Mouse (Mus musculus) gastrocnemius, postnatal 25 days (tissue): ENCODE results near the gene F7. TPM values are rescaled to one million over a fixed set of nuclear protein-coding genes. Genes with fewer than 3 reads are reported as not detected.
"Not testable (repeated sequence)": the region's sequence is repeated elsewhere in the genome, so short reads cannot be mapped to it uniquely, and the experiment has no call there.

Experiments
- DNase-seq: peaks from one replicate; pipeline ENCODE4 v3.0.0; 2022
- total RNA-seq, 2 experiments: library from RNA; stranded (reverse); gene quantifications; 1 replicate in 1 of 2; 2 replicates in 1 of 2; pipeline ENCODE4 v1.2.3; 2021

The F7 gene
- total RNA-seq, 2 experiments from 2014 or later, result not detected

DNA sequence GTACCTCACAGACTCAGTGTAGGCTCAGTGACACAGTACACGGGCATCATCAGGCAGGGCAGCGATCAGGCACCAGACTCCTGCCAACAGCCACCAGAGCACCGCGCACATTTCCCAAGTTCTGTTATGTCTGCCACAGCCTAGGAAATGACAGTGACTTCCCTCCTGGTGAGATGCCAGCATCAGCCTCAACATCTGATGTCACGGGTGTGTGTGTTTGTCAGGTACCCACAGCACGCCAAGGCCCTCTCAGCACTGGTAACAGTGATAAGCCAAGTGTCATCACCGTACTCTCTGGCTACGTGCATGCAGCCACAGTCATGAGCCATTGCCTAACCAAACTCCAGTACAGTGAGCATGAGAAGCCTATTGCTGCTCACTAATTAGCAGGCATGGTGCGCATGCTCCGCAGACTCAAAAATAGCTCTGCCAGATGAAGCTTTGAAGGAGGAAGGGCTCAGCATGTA, 10.5 kb downstream of the F7 start:
- no peak for DNase-seq

DNA sequence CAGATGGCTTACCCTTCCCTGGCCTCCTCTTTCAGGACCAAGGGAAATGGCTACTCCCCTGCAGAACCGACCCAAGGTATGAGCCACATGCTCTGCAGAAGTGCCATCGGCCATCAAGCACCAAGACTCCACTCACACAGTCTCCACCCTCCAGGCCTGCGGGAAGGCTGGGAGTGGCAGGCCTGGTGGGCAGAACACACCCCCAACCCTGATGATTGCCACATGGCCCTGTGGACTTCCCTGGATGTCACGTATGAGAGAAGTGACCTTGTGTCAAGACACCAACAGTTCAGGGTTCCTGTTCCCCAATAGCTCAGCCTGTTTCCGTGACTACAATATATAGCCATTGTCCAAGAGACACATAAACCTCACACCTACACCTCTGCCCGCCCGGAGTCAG, 11.2 kb downstream of the F7 start, which contains the start of gene F10:
F10 (plus strand) TSS at position 294 of the 400 bp plus-strand sequence.
- DNase-seq, result no peak

DNA sequence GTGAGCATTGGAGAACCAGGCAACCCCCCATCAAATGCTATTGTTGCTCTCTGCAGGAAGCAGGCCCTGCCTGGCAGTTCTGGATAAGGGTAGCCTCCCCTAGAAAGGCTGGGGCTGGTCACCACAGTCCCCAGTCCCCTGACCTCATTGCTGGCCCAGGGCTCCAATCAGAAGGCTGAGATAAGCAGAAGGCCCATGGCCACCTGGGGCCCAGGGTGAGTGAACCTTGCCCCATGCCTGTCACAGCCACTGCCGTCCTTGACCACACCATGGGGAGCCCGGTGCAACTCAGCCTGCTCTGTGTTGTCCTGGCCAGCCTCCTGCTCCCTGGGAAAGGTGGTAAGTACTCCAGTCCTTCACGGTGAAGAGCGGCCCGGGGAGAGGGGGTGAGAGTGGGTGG, 11.7 kb downstream of the F7 start:
- DNase-seq, result no peak

DNA sequence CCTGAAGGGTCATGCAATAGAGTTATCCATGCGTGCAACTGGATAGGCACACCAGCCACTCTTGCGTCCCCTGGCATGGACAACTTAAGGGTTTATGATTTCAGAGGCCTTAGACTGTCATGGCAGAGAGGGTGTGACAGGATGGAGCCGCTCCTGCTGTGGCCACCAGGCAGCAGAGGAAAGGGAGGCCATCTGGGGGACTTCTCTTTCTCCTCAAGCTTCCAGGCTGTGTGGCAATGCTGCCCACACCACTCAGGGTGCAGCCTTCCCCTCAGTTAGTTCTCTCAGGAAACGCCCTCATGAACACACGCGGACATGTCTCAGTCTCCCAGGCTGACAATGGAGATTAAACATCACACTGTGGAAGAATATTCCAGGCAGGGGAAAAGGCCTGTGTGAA, 13.2 kb downstream of the F7 start:
- DNase-seq, result no peak

DNA sequence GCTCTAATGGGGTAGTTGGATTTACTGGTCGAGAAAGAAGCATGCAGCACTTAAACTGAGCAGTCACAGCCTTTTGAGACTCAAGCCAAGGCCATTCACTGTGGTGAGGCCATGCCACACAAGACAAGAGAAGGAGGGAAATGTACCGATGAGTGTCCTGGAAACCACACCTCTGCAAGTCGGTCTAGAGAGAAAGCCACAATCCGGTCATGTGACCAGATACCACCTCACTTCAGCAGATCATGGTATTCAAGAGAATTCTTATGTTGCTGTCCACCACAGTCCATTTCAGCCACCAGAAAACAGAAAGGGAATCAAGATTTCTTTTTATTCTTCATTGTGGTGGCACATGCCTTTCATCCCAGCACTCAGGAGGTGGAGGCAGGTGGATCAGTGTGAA, 15.6 kb downstream of the F7 start:
- DNase-seq, result no peak

GRCm38 (mm10) chr8:13047652-13048051, 21.8 kb downstream of the F7 start:
- DNase-seq, result no peak

GRCm38 (mm10) chr8:13050550-13050949, 24.7 kb downstream of the F7 start:
- DNase-seq, result no peak

DNA sequence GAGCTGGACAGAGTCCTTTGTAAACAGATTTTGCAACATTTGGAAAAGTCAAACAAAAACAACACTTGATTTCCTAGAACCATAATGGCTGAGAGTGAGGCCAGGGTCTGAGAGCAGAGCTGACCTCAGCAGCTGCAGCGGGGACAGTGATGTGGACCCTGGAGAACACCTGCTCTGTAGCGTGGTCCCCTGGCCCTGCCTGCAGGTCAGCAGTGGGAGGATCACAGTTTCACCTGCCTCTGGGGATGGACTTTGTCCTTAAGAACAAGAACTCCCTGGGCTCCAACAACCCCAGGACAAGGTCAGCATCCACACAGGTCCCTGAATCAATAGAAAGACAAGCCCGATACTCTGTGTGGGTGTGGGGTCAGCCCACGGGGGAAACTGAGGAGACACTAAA, 31.5 kb downstream of the F7 start:
- no peak for DNase-seq

DNA sequence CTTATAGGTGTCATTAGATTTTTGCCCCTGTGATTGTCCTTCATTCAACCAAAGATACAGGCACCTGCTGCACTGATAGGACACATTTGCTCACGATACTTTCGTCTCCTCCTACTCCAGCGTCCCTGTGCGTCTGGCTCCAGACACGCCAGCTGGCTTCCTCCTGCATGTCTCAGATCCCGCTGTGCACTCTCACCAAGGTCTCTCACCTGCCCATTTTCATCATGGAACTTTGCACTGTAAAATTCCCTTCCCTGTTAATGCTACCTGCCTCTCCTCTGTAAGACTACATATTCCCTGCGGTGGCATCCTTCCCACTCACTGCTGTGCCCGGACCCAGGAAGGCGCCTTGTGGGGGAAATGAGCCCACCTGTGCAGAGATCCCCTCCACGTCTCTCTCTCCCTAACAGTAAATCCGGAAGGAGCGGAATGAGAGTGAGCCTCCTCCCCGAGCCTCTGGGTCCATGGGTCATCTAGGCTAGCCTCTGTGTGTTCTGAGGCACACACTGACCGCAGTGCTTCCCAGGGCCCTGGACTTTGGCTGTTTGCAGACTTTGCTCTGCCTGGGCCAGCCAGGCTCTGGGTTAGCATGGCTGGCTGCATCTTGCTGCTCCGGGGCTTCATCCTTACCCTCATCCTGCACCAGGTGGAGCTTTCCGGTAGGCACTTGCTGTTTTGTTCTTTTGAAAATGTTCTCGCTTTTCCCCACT, 34.8 kb downstream of the F7 start, which contains the start of gene Proz:
Proz (plus strand) TSS at position 474 of the 710 bp plus-strand sequence.
- DNase-seq, result no peak

GRCm38 (mm10) chr8:13063112-13063511, 37.3 kb downstream of the F7 start:
- DNase-seq, result no peak

DNA sequence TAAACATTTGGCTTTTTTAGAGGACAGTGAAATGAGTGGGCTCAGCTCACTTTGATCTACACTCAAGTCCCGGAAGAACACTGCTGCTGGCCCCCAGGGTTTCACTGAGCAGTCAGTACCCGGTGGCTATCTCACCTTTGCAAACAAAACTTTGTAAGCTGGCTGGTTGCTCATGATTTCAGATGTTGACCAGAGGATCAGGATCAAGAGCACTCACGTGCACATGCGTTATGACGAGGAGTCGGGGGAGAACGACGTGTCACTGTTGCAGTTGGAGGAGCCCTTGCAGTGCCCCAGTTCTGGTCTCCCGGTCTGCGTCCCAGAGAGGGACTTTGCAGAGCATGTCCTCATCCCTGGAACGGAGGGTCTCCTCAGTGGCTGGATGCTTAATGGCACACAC, 47.4 kb downstream of the F7 start:
- no peak for DNase-seq

- no peak for DNase-seq
Measured at GRCm38 (mm10) chr8:13075044-13075443, 49.2 kb downstream of the F7 start.

DNA sequence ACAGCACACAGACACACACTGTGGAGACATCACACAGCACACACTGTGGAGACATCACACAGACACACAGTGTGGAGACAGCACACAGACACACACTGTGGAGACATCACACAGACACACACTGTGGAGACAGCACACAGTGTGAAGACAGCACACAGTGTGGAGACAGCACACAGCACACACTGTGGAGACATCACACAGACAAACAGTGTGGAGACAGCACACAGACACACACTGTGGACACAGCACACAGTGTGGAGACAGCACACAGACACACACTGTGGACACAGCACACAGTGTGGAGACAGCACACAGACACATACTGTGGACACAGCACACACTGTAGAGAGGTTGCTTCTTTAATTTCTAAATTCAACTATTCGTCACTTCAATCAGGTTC, 49.7 kb downstream of the F7 start:
- DNase-seq, result not testable (repeated sequence)

GRCm38 (mm10) chr8:13077542-13077941, 51.7 kb downstream of the F7 start:
- no peak for DNase-seq

Other genes with a start within 250 kb of the F7 start
- 10 to 100 TPM; 22.9 to 27.4 TPM for gene Mcf2l, start 152.2 kb upstream of the F7 start, total RNA-seq
- under 1 TPM in 1 of 2 experiments, not detected in 1; 0.32 TPM for gene F10, start 11.3 kb downstream of the F7 start, total RNA-seq
- not detected for gene Proz, start 34.9 kb downstream of the F7 start, total RNA-seq
- gene Pcid2, start 79.4 kb downstream of the F7 start, total RNA-seq, result 1 to 10 TPM; 7.1 to 8.0 TPM
- 10 to 100 TPM; 62.2 to 66.4 TPM for gene Cul4a, start 79.6 kb downstream of the F7 start, total RNA-seq
- 100 to 1,000 TPM; 294 to 322 TPM for gene Lamp1, start 133.1 kb downstream of the F7 start, total RNA-seq
- 10 to 100 TPM; 16.3 to 17.3 TPM for gene Grtp1, start 174.6 kb downstream of the F7 start, total RNA-seq
- 10 to 100 TPM; 42.3 to 61.6 TPM for gene Adprhl1, start 228.1 kb downstream of the F7 start, total RNA-seq